Mouse (Mus musculus): ENCODE results near the gene Ass1. TPM values are rescaled to one million over a fixed set of nuclear protein-coding genes. Genes with fewer than 3 reads are reported as not detected.

Ass1 gene
- polyA plus RNA-seq (2012; rRNA removed; ENCODE audit: low replicate concordance), result 3.6 and 4.8 TPM in 2 replicates

GRCm38 (mm10) chr2:31469931-31470682 is at the start of gene Ass1:
Gene Ass1, plus strand, starts transcription at chr2:31470207.

Other genes starting within 250 kb of the Ass1 start
- 1.1 and 1.2 TPM in 2 replicates for gene Ncs1, start 224.4 kb upstream of the Ass1 start, polyA plus RNA-seq (2012; rRNA removed; ENCODE audit: low replicate concordance)
- 137 and 167 TPM in 2 replicates for gene Hmcn2, start 155.8 kb upstream of the Ass1 start, polyA plus RNA-seq (2012; rRNA removed; ENCODE audit: low replicate concordance)
- gene Fubp3, start 102.4 kb downstream of the Ass1 start, polyA plus RNA-seq (2012; rRNA removed; ENCODE audit: low replicate concordance), result 21.1 and 29.8 TPM in 2 replicates
- gene Prdm12, start 169.8 kb downstream of the Ass1 start, polyA plus RNA-seq (2012; rRNA removed; ENCODE audit: low replicate concordance), result not detected in 2 replicates
- gene Exosc2, start 200.5 kb downstream of the Ass1 start, polyA plus RNA-seq (2012; rRNA removed; ENCODE audit: low replicate concordance), result 2.4 and 2.9 TPM in 2 replicates
- 39.1 and 39.6 TPM in 2 replicates for gene Abl1, start 218.2 kb downstream of the Ass1 start, polyA plus RNA-seq (2012; rRNA removed; ENCODE audit: low replicate concordance)

Data from duodenum, adult 2 months (tissue).